Mouse (Mus musculus): ENCODE measurements around the gene Ccdc191.

The Ccdc191 gene

GRCm38 (mm10) chr16:43889208-43890004 lies at the start of gene Ccdc191:
Gene Ccdc191 (plus strand): TSS chr16:43889800.
- peak; percentile 98 for DNase-seq

GRCm38 (mm10) chr16:43841236-43841635 lies 48.4 kb upstream of the Ccdc191 start:
- DNase-seq: no peak

GRCm38 (mm10) chr16:43849839-43850238 lies 39.8 kb upstream of the Ccdc191 start:
- no peak for DNase-seq

DNA sequence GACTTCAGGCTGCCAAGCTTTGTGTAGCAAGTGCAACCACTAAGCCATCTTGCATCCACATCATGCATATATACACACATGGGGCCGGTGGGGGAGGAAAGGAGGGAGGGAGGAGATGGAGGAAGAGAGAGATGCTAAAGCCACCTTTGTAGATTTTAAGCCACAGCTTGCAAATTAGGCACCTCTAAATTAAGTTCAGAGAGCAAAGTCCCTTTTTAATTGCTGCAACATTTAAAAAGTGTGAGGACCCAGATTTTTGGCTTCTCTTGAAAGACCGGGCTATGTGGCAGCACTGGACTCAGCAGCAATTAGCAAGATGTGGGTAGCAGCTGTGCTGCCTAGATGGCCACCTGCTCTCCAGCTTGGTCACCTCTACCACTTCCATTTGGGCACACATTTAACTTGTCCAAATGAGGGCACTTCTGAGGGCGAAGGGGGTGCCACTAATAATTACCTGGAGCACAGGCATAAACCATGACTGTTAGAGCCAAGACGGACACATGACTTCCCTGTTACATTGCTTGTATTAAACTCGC lies 30.6 kb upstream of the Ccdc191 start:
- DNase-seq: no peak

DNA sequence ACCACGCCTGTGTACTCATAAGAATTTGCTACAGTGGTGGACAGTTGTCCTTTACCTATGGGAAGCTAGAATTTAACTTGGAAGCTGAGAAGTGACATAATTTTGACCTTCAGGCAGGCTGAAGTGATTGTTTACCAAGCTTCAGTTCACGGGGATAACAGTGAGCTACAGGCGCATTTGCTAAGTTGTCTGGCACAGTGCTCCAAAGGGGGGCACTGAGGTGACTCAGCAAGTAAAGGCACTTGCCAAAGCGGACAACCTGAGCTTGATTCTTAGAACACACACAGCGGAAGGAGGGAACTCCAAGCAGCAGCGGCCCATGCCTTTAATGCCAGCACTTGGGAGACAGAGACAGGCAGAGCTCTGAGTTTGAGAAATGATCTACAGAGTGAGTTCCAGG lies 29.0 kb upstream of the Ccdc191 start:
- DNase-seq: no peak

DNA sequence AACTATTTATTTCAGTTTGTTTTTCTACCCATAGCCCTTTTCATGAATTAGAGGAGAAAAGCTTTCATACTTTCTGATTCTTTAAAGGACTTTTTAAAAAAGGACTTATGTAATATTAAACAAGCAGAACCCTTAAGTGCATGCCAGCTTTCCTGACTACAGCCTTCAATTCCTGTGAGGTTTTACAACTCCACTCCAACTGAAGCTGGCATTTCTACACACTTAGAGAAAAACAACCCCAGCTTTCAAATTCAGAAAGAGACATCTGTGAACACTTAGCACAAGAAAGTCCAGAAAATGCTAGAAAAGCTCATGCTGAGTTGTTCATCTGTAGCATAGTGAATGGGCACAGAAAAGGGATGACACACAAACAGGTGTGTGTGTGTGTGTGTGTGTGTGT lies 19.8 kb upstream of the Ccdc191 start:
- no peak for DNase-seq

DNA sequence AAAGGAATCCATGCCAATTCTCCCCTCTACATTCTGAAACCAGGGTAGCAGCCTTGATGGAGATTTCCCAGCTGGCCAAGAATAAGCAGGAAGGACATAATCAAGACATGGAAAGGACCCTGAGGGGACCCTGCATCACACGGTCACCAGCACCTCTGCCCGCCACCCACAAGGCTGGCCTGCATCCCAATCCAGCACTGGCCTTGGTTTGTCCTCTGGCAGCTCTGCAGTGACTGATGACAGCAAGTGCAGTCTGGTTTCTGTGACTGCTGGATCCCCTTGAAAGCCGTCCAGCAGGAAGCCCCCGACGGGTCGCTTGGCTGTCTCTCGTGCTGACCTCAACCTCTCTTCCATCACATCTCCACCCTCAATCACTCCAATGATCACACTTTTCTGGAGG lies 18.2 kb upstream of the Ccdc191 start:
- DNase-seq: no peak

GRCm38 (mm10) chr16:43879769-43880168 lies 9.8 kb upstream of the Ccdc191 start:
- no peak for DNase-seq

- no peak for DNase-seq
These were observed 8.0 kb upstream of the Ccdc191 start for GRCm38 (mm10) chr16:43881636-43882035.

GRCm38 (mm10) chr16:43882329-43882728 lies 7.3 kb upstream of the Ccdc191 start:
- DNase-seq: no peak

- DNase-seq: no peak
These were observed 371 bp downstream of the Ccdc191 start for GRCm38 (mm10) chr16:43890005-43890336.

GRCm38 (mm10) chr16:43890747-43891336 lies 1.2 kb downstream of the Ccdc191 start:
- no peak for DNase-seq

- DNase-seq: no peak
These were observed 4.9 kb downstream of the Ccdc191 start for GRCm38 (mm10) chr16:43894501-43894900.

DNA sequence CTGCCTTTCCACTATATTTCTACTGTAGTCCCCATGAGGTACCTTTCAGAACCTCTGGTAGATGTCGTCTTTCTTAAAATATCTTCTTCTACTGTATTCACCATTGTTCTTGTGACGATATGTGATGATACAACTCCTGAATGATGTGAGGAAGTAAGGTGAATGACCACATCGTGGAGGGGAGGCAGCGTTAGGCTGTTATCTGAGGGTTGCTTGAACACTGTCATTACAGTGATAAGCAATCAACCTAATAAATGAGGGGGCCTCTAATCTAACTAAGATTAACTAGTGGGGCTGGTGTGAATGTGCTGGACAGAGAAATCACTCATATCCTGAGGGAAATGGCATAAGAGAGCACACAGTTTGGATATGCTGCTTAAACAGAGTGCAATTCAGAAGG lies 10.5 kb downstream of the Ccdc191 start:
- DNase-seq: no peak

GRCm38 (mm10) chr16:43900571-43900970 lies 11.0 kb downstream of the Ccdc191 start:
- DNase-seq: no peak

- DNase-seq: no peak
These were observed 19.3 kb downstream of the Ccdc191 start for GRCm38 (mm10) chr16:43908881-43909280.

GRCm38 (mm10) chr16:43918867-43919266 lies 29.3 kb downstream of the Ccdc191 start:
- no peak for DNase-seq

- no peak for DNase-seq
These were observed 32.4 kb downstream of the Ccdc191 start for GRCm38 (mm10) chr16:43922024-43922423.

DNA sequence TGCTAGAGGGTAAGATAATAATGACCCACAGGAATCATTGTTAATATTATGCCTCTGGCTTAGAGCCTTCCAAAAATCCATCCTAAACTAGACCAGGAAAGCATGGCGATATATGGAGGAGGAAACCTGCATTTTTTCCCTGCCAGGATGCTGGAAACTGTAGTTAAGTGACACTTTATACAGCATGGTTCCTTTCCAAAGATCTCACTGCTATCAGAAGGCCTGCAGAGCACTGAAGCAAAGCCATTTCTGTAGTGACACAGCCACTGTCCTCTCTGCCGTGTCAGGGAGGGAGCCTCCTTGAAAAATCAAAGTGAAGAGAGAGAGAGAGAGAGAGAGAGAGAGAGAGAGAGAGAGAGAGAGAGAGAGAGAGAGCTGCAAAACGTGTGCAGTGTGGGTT lies 33.0 kb downstream of the Ccdc191 start:
- DNase-seq: no peak

- no peak for DNase-seq
These were observed 35.5 kb downstream of the Ccdc191 start for GRCm38 (mm10) chr16:43925001-43925558.

- DNase-seq: no peak
These were observed 36.2 kb downstream of the Ccdc191 start for GRCm38 (mm10) chr16:43925846-43926245.

DNA sequence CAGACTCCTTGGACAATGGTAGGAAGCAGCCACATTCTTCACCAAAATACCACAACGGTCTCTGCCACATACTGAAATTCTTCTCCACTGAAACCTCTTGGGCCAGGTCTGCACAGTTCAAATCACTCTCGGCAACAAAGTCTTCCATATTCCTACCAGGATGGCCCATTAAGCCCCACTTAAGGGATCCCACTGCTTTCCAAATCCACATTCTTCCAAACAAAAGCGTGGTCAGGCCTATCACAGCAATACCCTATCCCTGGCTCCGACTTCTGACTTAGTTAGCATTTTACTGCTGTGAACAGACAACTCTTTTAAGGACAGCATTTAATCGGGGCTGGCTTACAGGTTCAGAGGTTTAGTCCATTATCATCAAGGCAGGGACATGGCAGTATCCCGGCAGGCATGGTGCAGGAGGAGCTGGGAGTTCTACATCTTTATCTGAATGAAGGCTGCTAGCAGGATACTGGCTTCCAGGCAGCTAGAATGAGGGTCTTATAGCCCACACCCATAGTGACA lies 36.8 kb downstream of the Ccdc191 start, which contains the start of gene Qtrt2:
Qtrt2 (minus strand) TSS at position 469 of the 519 bp plus-strand sequence.
- DNase-seq: no peak

DNA sequence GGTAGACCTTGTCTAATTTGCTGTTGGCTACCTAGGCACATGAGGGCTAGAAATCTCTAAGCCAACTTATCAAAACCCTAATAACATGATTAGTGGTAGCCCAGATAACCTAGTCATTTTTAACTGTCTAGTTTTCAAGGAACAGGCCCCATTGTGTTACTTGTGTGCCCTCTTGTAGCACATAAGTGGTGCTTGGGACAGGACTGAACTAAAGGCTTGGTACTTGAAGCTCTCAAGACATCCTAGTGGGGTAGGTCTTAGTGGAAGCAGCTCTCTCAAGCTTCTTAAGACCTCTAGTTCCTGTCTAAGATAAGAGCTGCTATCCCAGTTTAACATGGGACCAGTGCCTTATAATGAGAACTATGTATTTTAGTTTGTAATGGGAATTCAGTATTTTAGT lies 41.0 kb downstream of the Ccdc191 start:
- no peak for DNase-seq

- DNase-seq: no peak
These were observed 41.9 kb downstream of the Ccdc191 start for GRCm38 (mm10) chr16:43931502-43931901.
